Mouse (Mus musculus) limb, embryonic 10.5 days (tissue): Measurements from ENCODE around the gene Creg1. TPM values are rescaled to one million over a fixed set of nuclear protein-coding genes. Genes with fewer than 3 reads are reported as not detected.

Source experiments
- DNase-seq: peaks from one replicate; pipeline ENCODE4 v3.0.0-alpha.2; 2017; ENCODE audit warnings: low spot score
- H3K27ac ChIP-seq: fragments of 300-500 bp; sonication (generic); 2 replicates; pipeline ENCODE4 v1.5.1; 2016; ENCODE audit warnings: mild to moderate bottlenecking
- H3K27me3 ChIP-seq: fragments of 300-500 bp; sonication (generic); 2 replicates; pipeline ENCODE4 v1.6.1; 2016; ENCODE audit warnings: low read depth, mild to moderate bottlenecking; ENCODE audit not compliant: poor library complexity, severe bottlenecking
- H3K36me3 ChIP-seq: fragments of 300-500 bp; sonication (generic); 2 replicates; pipeline ENCODE4 v1.6.1; 2016; ENCODE audit warnings: mild to moderate bottlenecking, moderate library complexity
- H3K4me1 ChIP-seq: fragments of 300-500 bp; sonication (generic); 2 replicates; pipeline ENCODE4 v1.6.1; 2016
- H3K4me3 ChIP-seq: fragments of 300-500 bp; sonication (generic); 2 replicates; pipeline ENCODE4 v1.5.1; 2016; ENCODE audit warnings: mild to moderate bottlenecking, moderate library complexity
- H3K9me3 ChIP-seq: fragments of 300-500 bp; sonication (generic); replicated peaks from 2 replicates; pipeline ENCODE4 v1.6.1; 2016; ENCODE audit warnings: mild to moderate bottlenecking
- WGBS: fragments of 180-500 bp; shearing (Covaris S2); methylation state at CpG from one replicate; pipeline ENCODE4 v1.1.7; 2016; 5-methylcytosine and 5-hydroxymethylcytosine counted together
- polyA plus RNA-seq: library from polyadenylated mRNA; unstranded; fragments of >200 nt; fragmentation: Nextera tagmentation; extraction: Ambion mirVana; gene quantifications from 2 replicates; pipeline ENCODE4 v1.2.1, GENCODE M21; 2016

Creg1 gene
- polyA plus RNA-seq, 1 experiment from 2014 or later = 36.0 TPM

- H3K9me3 ChIP-seq = no peaks in the 10 kb centered on the region
- 6% methylated on average over 13 of the region's 13 CpGs for WGBS
- no peaks in the 10 kb centered on the region for H3K36me3 ChIP-seq
- peak overlapping the region; percentile 77 for H3K27ac ChIP-seq
- peak overlapping the region; percentile 53 for H3K4me3 ChIP-seq
- peaks cover 21% of the 10 kb centered on the region for H3K4me1 ChIP-seq
- no peak for DNase-seq
- H3K27me3 ChIP-seq = peaks cover 28% of the 10 kb centered on the region
These were observed 16.5 kb downstream of the Creg1 start for GRCm38 (mm10) chr1:165779954-165780585.

DNA sequence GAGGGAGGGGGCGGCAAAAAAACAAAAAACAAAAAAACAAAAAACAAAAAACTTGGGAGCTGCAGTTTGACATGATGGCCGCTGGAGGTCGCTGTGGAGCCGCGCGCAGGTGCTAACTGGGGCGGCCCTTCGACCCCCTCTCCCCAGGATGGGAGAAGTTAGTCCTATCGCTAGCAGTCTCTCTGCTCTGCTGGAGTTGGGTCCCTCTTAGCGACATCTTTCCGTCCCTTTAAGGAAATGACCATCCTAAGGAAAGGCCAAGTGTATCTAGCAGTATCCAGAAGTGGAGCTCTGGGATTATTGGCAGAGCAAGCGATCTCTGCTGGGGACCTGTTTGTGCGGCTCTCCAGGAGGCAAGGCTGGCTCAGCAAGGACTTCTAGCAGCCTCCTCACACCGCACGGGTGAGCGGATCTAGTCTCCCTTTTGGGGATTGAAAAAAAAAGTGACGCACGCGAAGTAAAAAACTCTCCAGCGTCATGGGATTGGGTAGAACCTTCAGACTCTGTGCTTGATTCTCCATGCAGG is 17.1 kb downstream of the Creg1 start:
- Histone ChIP-seq H3K4me3 (peak overlapping the region; percentile 53), H3K4me1 (peaks cover 25% of the 10 kb centered on the region), H3K9me3 (no peaks in the 10 kb centered on the region), H3K27ac (peak overlapping the region; percentile 77), H3K36me3 (no peaks in the 10 kb centered on the region), H3K27me3 (peaks cover 28% of the 10 kb centered on the region)
- peak; percentile 77 for DNase-seq
- 3% methylated on average over 20 of the region's 20 CpGs for WGBS

GRCm38 (mm10) chr1:165781426-165781825 is 17.9 kb downstream of the Creg1 start:
- no peaks in the 10 kb centered on the region for H3K9me3 ChIP-seq
- peaks cover 33% of the 10 kb centered on the region for H3K4me1 ChIP-seq
- no peak overlapping the region for H3K4me3 ChIP-seq
- no peak for DNase-seq
- peaks cover 28% of the 10 kb centered on the region for H3K27me3 ChIP-seq
- WGBS = 85% methylated on average over 9 of the region's 9 CpGs
- peak overlapping the region; percentile 2; the same call in 1 of the 2 replicates for H3K27ac ChIP-seq
- no peaks in the 10 kb centered on the region for H3K36me3 ChIP-seq

DNA sequence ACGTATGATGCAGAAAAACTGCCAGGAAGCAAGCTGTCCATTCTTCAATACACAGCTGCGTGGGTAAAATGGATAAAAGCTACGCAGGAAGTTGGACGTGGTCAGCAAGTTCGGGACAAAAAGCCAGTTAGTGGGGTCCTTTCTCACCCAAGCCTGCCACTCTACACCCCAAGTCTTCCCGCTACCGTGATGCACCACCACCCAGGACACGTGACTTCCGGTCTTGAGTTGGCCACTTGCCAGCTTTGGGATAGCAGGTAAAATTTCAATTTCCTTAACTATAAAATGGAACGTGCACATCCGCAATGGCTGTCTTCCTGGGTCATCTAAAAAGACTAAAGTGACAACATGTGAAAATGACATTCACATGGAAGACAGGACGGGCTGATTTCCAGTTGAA is 18.4 kb downstream of the Creg1 start:
- H3K36me3 ChIP-seq = no peaks in the 10 kb centered on the region
- H3K27ac ChIP-seq = no peak overlapping the region
- peaks cover 37% of the 10 kb centered on the region for H3K4me1 ChIP-seq
- no peak overlapping the region for H3K4me3 ChIP-seq
- no peaks in the 10 kb centered on the region for H3K9me3 ChIP-seq
- 94% methylated on average over 12 of the region's 12 CpGs for WGBS
- no peak for DNase-seq
- peaks cover 26% of the 10 kb centered on the region for H3K27me3 ChIP-seq

GRCm38 (mm10) chr1:165786296-165786695 is 22.8 kb downstream of the Creg1 start:
- H3K4me1 ChIP-seq = peaks cover 47% of the 10 kb centered on the region
- DNase-seq = peak; percentile 70
- H3K27ac ChIP-seq = peak overlapping the region; percentile 79
- no peaks in the 10 kb centered on the region for H3K9me3 ChIP-seq
- H3K36me3 ChIP-seq = no peaks in the 10 kb centered on the region
- WGBS = 20% methylated on average over 11 of the region's 11 CpGs
- H3K27me3 ChIP-seq = peaks cover 13% of the 10 kb centered on the region
- H3K4me3 ChIP-seq = peak overlapping the region; percentile 33

DNA sequence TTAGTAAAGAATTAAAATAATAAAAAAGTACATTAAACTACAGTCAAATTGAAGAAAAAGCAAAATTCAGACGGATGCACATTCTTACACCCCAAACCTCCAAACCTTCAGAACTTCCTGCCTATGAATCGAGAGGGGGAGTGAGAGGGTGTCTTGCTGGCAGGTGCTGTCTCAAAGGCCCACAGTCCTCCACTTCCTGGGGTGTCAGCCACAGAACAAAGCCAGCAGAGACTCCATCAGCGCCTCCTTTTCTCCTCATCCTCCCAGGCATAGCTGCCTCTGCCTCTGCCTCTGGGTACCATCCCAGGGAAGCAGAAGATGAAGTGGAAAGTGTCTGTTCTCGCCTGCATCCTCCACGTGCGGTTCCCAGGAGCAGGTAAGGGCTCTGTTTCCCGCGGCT is 25.0 kb downstream of the Creg1 start, which contains the start of gene Cd247:
Cd247 (plus strand) TSS at position 171 of the 400 bp plus-strand sequence.
- Histone ChIP-seq H3K4me1 (peaks cover 40% of the 10 kb centered on the region), H3K36me3 (no peaks in the 10 kb centered on the region), H3K27me3 (peaks cover 3% of the 10 kb centered on the region; the same call in 1 of the 2 replicates), H3K27ac (peak within 1 kb of the TSS; percentile 57), H3K4me3 (no peak within 1 kb of the TSS), H3K9me3 (no peaks in the 10 kb centered on the region)
- DNase-seq = no peak
- 75% methylated on average over 8 of the region's 8 CpGs for WGBS

GRCm38 (mm10) chr1:165789066-165789660 is 25.6 kb downstream of the Creg1 start:
- no peaks in the 10 kb centered on the region for H3K9me3 ChIP-seq
- H3K4me1 ChIP-seq = peaks cover 40% of the 10 kb centered on the region
- no peak for DNase-seq
- peaks cover 3% of the 10 kb centered on the region; the same call in 1 of the 2 replicates for H3K27me3 ChIP-seq
- no peak overlapping the region for H3K27ac ChIP-seq
- 80% methylated on average over 17 of the region's 17 CpGs for WGBS
- H3K4me3 ChIP-seq = no peak overlapping the region
- no peaks in the 10 kb centered on the region for H3K36me3 ChIP-seq

DNA sequence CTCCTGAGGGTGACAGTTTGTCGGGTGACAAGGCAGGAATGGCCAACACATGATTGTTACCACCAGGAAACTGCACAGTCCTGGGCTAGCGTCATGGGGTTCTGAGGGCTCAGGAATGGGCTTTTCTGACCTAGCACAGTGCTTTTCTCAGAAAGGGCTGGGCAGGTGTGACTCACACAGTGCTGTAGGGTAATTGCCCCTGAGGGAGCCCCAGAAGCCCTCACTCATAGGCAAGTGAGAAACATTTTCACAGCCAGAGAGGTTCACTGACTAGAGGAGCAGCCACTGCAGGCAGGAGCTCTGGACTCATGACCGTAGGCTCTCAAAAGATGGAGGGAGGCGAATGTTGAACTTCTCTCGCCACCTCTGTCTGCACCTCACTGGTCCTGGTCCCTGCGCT is 26.4 kb downstream of the Creg1 start:
- H3K27ac ChIP-seq = peak overlapping the region; percentile 57; the same call in 1 of the 2 replicates
- peaks cover 40% of the 10 kb centered on the region for H3K4me1 ChIP-seq
- DNase-seq = peak; percentile 30
- no peaks in the 10 kb centered on the region for H3K9me3 ChIP-seq
- no peaks in the 10 kb centered on the region for H3K36me3 ChIP-seq
- H3K4me3 ChIP-seq = no peak overlapping the region
- 80% methylated on average over 6 of the region's 6 CpGs for WGBS
- H3K27me3 ChIP-seq = peaks cover 3% of the 10 kb centered on the region; the same call in 1 of the 2 replicates

- H3K4me1 ChIP-seq = peaks cover 36% of the 10 kb centered on the region
- H3K27ac ChIP-seq = peak overlapping the region; percentile 57; the same call in 1 of the 2 replicates
- no peaks in the 10 kb centered on the region for H3K36me3 ChIP-seq
- H3K4me3 ChIP-seq = no peak overlapping the region
- no peak for DNase-seq
- H3K27me3 ChIP-seq = peaks cover 3% of the 10 kb centered on the region; the same call in 1 of the 2 replicates
- no peaks in the 10 kb centered on the region for H3K9me3 ChIP-seq
- WGBS = 94% methylated on average over 17 of the region's 17 CpGs
These were observed 27.1 kb downstream of the Creg1 start for GRCm38 (mm10) chr1:165790461-165791210.

GRCm38 (mm10) chr1:165791411-165791810 is 27.9 kb downstream of the Creg1 start:
- Histone ChIP-seq H3K9me3 (no peaks in the 10 kb centered on the region), H3K4me1 (peaks cover 28% of the 10 kb centered on the region), H3K27ac (no peak overlapping the region), H3K4me3 (no peak overlapping the region), H3K36me3 (no peaks in the 10 kb centered on the region), H3K27me3 (peaks cover 3% of the 10 kb centered on the region; the same call in 1 of the 2 replicates)
- no peak for DNase-seq
- 89% methylated on average over 9 of the region's 9 CpGs for WGBS

DNA sequence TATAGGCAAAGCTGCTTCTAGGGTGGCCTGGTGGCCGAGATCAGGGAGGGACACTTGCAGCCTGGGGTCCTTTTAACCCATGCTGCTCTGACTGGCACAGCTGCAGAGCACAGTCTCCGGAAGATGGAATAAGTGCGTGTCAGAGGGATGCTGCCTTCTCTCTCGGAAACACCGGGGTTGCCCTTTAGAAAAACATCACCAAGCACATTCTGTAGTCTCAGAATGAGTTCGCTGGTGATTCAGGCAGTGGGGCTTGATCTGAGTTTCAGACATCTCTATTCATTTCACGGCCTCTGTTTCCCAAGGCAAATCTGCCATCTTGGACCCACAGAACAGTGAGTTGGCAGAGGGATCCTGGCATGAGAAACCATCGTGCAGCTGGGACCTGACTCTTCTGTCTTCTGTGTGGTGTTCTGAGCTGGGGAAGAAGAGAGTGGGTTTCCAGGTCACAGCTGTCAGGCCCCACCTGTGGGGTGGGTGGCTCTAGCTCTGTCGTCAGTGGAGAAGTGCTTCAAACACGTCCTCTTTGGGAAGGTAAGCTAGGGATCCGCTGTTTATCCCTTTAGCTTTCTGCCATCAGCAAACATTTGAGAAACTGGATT is 38.3 kb downstream of the Creg1 start:
- H3K27ac ChIP-seq = no peak overlapping the region
- peaks cover 26% of the 10 kb centered on the region for H3K4me1 ChIP-seq
- no peaks in the 10 kb centered on the region for H3K27me3 ChIP-seq
- H3K9me3 ChIP-seq = no peaks in the 10 kb centered on the region
- H3K36me3 ChIP-seq = no peaks in the 10 kb centered on the region
- H3K4me3 ChIP-seq = no peak overlapping the region
- DNase-seq = no peak
- WGBS = 88% methylated on average over 11 of the region's 11 CpGs

GRCm38 (mm10) chr1:165803107-165803506 is 39.6 kb downstream of the Creg1 start:
- no peak overlapping the region for H3K4me3 ChIP-seq
- no peak overlapping the region for H3K27ac ChIP-seq
- no peaks in the 10 kb centered on the region for H3K27me3 ChIP-seq
- 88% methylated on average over 5 of the region's 5 CpGs for WGBS
- no peak for DNase-seq
- H3K36me3 ChIP-seq = no peaks in the 10 kb centered on the region
- peaks cover 29% of the 10 kb centered on the region for H3K4me1 ChIP-seq
- H3K9me3 ChIP-seq = no peaks in the 10 kb centered on the region
